Mouse (Mus musculus) stomach, postnatal 0 days (tissue): Measurements from ENCODE around the gene Zpbp2.

Experiments used
- CTCF ChIP-seq: IDR thresholded peaks from 2 replicates; pipeline ENCODE4 v1.5.1; 2016; ENCODE audit warnings: antibody characterized with exemption, low read depth, mild to moderate bottlenecking, moderate library complexity
- EP300 ChIP-seq: optimal IDR thresholded peaks from 2 replicates; pipeline ENCODE3; 2016; ENCODE audit warnings: antibody characterized with exemption

- TF ChIP-seq CTCF (peak; percentile 55), EP300 (no peak)
Observed at GRCm38 (mm10) chr11:98568326-98568725, 17.4 kb downstream of the Zpbp2 start.
